Mouse (Mus musculus): ENCODE data around the gene Tmem220. TPM values are rescaled to one million over a fixed set of nuclear protein-coding genes. Genes with fewer than 3 reads are reported as not detected.

Gene Tmem220
- polyA plus RNA-seq, 1 experiment from 2014 or later, result 1.4 TPM

DNA sequence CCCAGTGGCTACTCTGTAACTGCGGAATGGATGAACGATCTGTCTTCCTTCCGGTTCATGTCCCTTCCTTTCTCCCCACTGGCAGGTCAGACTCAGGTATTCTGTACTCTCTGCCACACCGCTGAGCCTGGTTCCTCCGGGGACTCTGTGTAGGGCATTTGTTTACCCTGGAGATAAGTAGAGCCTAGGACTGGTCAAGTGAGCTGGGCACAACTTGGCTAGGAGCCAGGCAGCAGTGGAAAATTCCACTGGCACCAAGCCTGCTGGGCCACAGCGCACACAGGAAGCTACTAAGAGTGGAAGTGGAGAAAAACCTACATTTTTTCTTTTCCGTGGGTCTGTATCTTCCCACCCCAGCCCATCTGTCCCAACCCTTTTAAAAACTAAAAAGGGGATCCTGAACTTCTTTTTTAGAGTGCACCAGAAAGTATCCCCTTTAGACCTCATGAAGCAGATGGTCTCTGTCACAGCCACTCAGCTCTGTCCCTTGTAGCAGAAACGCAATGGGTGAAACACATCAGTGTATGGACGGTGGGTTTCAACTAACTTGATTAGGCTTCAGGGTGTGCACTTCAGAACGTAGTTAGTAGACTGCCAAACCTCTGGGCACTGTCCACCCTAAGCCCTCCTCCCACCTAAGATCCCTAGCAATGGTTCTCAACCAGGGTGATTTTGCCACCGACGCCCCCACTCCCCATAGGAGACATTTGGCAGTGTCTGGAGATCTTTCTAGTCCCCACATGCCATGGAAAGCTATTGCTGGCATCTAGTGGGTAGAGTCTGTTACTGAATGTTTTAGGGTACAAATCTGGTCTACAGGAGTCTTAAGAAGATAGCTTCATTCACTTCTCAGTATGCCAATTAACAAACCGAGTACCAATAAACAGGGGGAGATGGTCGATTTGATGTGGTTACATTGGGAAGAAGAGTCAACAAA lies 26.2 kb upstream of the Tmem220 start:
- H3K36me3 ChIP-seq, result no peaks in the 10 kb centered on the region
- H3K4me2 ChIP-seq, result no peak overlapping the region
- H3K9ac ChIP-seq, result no peak overlapping the region
- no peak overlapping the region for H3K4me3 ChIP-seq
- no peak overlapping the region for H3K27ac ChIP-seq
- no peak for ATAC-seq (ENCODE audit: insufficient number of reproducible peaks, insufficient read depth, low FRiP score, low TSS enrichment, low read depth)
- no peaks in the 10 kb centered on the region for H3K9me3 ChIP-seq
- WGBS, result 79% methylated on average over 14 of the region's 14 CpGs
- peaks cover 16% of the 10 kb centered on the region; the same call in 1 of the 2 replicates for H3K4me1 ChIP-seq
- H3K27me3 ChIP-seq, result no peaks in the 10 kb centered on the region

- Histone ChIP-seq H3K27me3 (no peaks in the 10 kb centered on the region), H3K4me1 (peaks cover 16% of the 10 kb centered on the region; the same call in 1 of the 2 replicates), H3K4me3 (no peak overlapping the region), H3K27ac (no peak overlapping the region), H3K4me2 (no peak overlapping the region), H3K36me3 (no peaks in the 10 kb centered on the region), H3K9me3 (no peaks in the 10 kb centered on the region), H3K9ac (no peak overlapping the region)
- 74% methylated on average over 4 of the region's 4 CpGs for WGBS
- ATAC-seq (ENCODE audit: insufficient number of reproducible peaks, insufficient read depth, low FRiP score, low TSS enrichment, low read depth), result no peak
Measured at GRCm38 (mm10) chr11:67000671-67001070, 24.3 kb upstream of the Tmem220 start.

GRCm38 (mm10) chr11:67001717-67002116 lies 23.2 kb upstream of the Tmem220 start:
- H3K4me3 ChIP-seq, result no peak overlapping the region
- ATAC-seq (ENCODE audit: insufficient number of reproducible peaks, insufficient read depth, low FRiP score, low TSS enrichment, low read depth), result no peak
- H3K27ac ChIP-seq, result no peak overlapping the region
- no peaks in the 10 kb centered on the region for H3K36me3 ChIP-seq
- 8% methylated on average over 1 of the region's 1 CpGs for WGBS
- H3K9me3 ChIP-seq, result no peaks in the 10 kb centered on the region
- H3K9ac ChIP-seq, result no peak overlapping the region
- H3K27me3 ChIP-seq, result no peaks in the 10 kb centered on the region
- H3K4me1 ChIP-seq, result peaks cover 16% of the 10 kb centered on the region; the same call in 1 of the 2 replicates
- H3K4me2 ChIP-seq, result no peak overlapping the region

- no peak overlapping the region for H3K4me2 ChIP-seq
- H3K36me3 ChIP-seq, result no peaks in the 10 kb centered on the region
- H3K4me1 ChIP-seq, result peaks cover 19% of the 10 kb centered on the region
- 54% methylated on average over 2 of the region's 2 CpGs for WGBS
- no peaks in the 10 kb centered on the region for H3K9me3 ChIP-seq
- no peaks in the 10 kb centered on the region for H3K27me3 ChIP-seq
- no peak overlapping the region for H3K4me3 ChIP-seq
- no peak overlapping the region for H3K27ac ChIP-seq
- H3K9ac ChIP-seq, result no peak overlapping the region
- ATAC-seq (ENCODE audit: insufficient number of reproducible peaks, insufficient read depth, low FRiP score, low TSS enrichment, low read depth), result no peak
Measured at GRCm38 (mm10) chr11:67002911-67003310, 22.0 kb upstream of the Tmem220 start.

- H3K36me3 ChIP-seq, result no peaks in the 10 kb centered on the region
- no peak overlapping the region for H3K4me3 ChIP-seq
- no peaks in the 10 kb centered on the region for H3K9me3 ChIP-seq
- peaks cover 18% of the 10 kb centered on the region for H3K4me1 ChIP-seq
- no peak overlapping the region for H3K4me2 ChIP-seq
- no peaks in the 10 kb centered on the region for H3K27me3 ChIP-seq
- 36% methylated on average over 8 of the region's 8 CpGs for WGBS
- no peak for ATAC-seq (ENCODE audit: insufficient number of reproducible peaks, insufficient read depth, low FRiP score, low TSS enrichment, low read depth)
- H3K9ac ChIP-seq, result no peak overlapping the region
- no peak overlapping the region for H3K27ac ChIP-seq
Measured at GRCm38 (mm10) chr11:67007961-67008360, 17.0 kb upstream of the Tmem220 start.

DNA sequence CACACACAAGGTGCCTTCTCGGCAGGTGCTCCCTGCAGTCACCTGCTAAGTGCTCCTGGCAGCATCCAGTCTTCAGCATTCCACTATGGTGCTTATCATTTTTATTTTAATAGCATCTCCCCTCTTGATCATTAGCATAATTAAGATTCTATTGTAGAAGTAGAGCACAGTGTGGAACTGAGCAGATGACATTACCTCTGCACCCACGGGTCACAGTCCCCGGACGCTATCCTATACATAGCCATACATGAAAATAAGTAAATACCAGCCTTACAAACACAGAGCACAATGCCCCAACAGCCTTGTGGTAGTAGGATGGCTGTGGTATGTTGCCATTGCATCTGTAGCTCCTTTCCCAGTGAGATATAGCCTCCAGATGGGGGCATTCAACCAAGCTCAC lies 16.4 kb upstream of the Tmem220 start:
- WGBS, result 86% methylated on average over 4 of the region's 4 CpGs
- no peaks in the 10 kb centered on the region for H3K27me3 ChIP-seq
- H3K4me2 ChIP-seq, result no peak overlapping the region
- H3K27ac ChIP-seq, result no peak overlapping the region
- H3K4me1 ChIP-seq, result peaks cover 18% of the 10 kb centered on the region
- H3K9ac ChIP-seq, result no peak overlapping the region
- H3K36me3 ChIP-seq, result no peaks in the 10 kb centered on the region
- no peak for ATAC-seq (ENCODE audit: insufficient number of reproducible peaks, insufficient read depth, low FRiP score, low TSS enrichment, low read depth)
- H3K4me3 ChIP-seq, result no peak overlapping the region
- no peaks in the 10 kb centered on the region for H3K9me3 ChIP-seq

DNA sequence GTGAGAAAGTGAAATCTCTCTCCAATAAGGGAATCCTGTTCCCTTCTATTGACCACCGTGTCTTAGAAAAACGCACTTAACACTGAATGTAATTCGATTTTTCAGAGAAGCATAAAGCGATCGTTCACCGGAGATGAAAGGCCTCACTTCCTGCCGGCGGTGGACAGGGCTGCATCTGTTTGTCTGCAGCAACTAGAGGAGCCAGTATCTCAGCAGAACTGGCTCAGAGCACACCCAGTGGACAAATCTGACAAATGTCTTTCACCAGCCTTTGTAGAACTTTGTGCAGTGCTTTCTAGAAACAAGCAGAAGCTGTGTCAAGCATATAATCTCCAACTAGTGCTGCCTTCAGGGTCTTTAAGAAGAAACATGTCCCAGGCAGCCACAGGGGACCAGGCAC lies 14.5 kb upstream of the Tmem220 start:
- Histone ChIP-seq H3K27ac (no peak overlapping the region), H3K4me1 (peaks cover 18% of the 10 kb centered on the region), H3K9me3 (no peaks in the 10 kb centered on the region), H3K4me2 (peak overlapping the region; percentile 20; the same call in 1 of the 2 replicates), H3K4me3 (no peak overlapping the region), H3K27me3 (no peaks in the 10 kb centered on the region), H3K36me3 (no peaks in the 10 kb centered on the region), H3K9ac (no peak overlapping the region)
- no peak for ATAC-seq (ENCODE audit: insufficient number of reproducible peaks, insufficient read depth, low FRiP score, low TSS enrichment, low read depth)
- 2% methylated on average over 8 of the region's 8 CpGs for WGBS

- H3K4me3 ChIP-seq, result no peak overlapping the region
- no peaks in the 10 kb centered on the region for H3K36me3 ChIP-seq
- WGBS, result 20% methylated on average over 4 of the region's 4 CpGs
- H3K9ac ChIP-seq, result no peak overlapping the region
- H3K27ac ChIP-seq, result no peak overlapping the region
- no peaks in the 10 kb centered on the region for H3K27me3 ChIP-seq
- no peak overlapping the region for H3K4me2 ChIP-seq
- ATAC-seq (ENCODE audit: insufficient number of reproducible peaks, insufficient read depth, low FRiP score, low TSS enrichment, low read depth), result no peak
- H3K4me1 ChIP-seq, result peaks cover 18% of the 10 kb centered on the region
- H3K9me3 ChIP-seq, result no peaks in the 10 kb centered on the region
Measured at GRCm38 (mm10) chr11:67011635-67012034, 13.3 kb upstream of the Tmem220 start.

- Histone ChIP-seq H3K4me2 (peak overlapping the region; percentile 25), H3K4me3 (no peak overlapping the region), H3K27me3 (0 out of 2 replicates have a peak, but pooled peaks cover 8% of the 10 kb centered on the region), H3K4me1 (peaks cover 14% of the 10 kb centered on the region), H3K36me3 (no peaks in the 10 kb centered on the region), H3K27ac (no peak overlapping the region), H3K9me3 (no peaks in the 10 kb centered on the region), H3K9ac (0 out of 2 replicates have a peak overlapping the region, but pooled peaks have one; percentile 27)
- no peak for ATAC-seq (ENCODE audit: insufficient number of reproducible peaks, insufficient read depth, low FRiP score, low TSS enrichment, low read depth)
- 8% methylated on average over 12 of the region's 12 CpGs for WGBS
Measured at GRCm38 (mm10) chr11:67017801-67018591, 7.0 kb upstream of the Tmem220 start.

DNA sequence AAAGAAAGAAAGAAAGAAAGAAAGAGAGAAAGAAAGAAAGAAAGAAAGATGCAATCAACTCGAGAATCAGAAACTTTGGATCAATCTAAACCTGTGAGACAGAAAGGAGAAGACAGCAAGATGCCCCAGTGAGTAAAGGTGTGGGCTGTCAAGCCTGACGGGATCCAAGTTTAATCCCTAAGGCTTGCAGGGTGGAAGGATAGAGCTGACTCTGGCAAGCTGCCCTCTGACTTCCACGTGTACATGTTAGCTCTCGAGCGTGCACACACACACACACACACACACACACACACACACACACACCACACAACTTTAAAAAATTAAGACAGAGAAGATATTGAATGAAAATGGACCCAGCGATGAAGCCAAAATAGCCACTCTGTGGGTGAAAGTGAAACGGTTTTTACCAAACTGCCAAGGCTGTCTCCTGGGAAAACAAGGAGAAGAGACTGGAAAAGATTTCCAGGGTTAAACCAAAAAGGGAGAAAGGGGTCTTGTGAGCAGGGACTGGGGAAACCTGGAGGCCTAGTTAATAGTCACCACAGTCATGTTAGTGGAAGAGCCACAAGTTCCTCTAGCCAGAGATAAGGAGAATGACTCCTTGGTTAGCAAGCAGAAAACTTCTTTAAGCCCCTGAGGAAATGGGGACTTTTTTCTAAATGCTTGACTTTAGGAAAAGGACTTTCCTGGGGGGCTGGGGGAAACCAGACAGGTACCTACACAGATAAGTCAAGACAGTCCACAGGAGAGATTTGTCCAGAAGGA lies 5.1 kb upstream of the Tmem220 start:
- Histone ChIP-seq H3K27me3 (0 out of 2 replicates have a peak, but pooled peaks cover 8% of the 10 kb centered on the region), H3K9me3 (no peaks in the 10 kb centered on the region), H3K4me2 (no peak overlapping the region), H3K4me3 (no peak overlapping the region), H3K9ac (no peak overlapping the region), H3K27ac (no peak overlapping the region), H3K4me1 (peaks cover 14% of the 10 kb centered on the region), H3K36me3 (no peaks in the 10 kb centered on the region)
- no peak for ATAC-seq (ENCODE audit: insufficient number of reproducible peaks, insufficient read depth, low FRiP score, low TSS enrichment, low read depth)
- WGBS, result 54% methylated on average over 7 of the region's 7 CpGs

DNA sequence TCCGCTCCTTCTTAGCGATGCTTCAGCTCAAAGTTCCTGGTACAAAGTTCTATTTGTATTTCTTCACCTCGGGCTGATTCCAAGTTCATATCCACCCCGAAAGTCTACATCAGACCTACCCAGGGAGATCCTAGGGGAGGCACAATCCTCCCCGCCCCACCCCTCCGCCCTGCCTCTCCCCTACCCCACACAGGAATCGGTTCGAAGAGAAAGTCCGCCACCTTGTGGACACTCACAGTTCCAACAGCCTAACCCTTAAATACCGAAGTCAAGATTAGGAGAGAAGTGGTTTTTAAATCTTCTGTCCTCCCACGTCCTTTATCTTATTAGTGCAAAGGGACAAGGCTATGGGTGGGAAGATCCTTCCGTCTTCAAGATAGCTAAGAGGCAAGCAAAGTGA lies 4.0 kb upstream of the Tmem220 start:
- Histone ChIP-seq H3K27me3 (0 out of 2 replicates have a peak, but pooled peaks cover 8% of the 10 kb centered on the region), H3K9me3 (no peaks in the 10 kb centered on the region), H3K36me3 (no peaks in the 10 kb centered on the region), H3K4me3 (peak overlapping the region; percentile 26), H3K27ac (no peak overlapping the region), H3K9ac (no peak overlapping the region), H3K4me2 (peak overlapping the region; percentile 56), H3K4me1 (peaks cover 23% of the 10 kb centered on the region)
- no peak for ATAC-seq (ENCODE audit: insufficient number of reproducible peaks, insufficient read depth, low FRiP score, low TSS enrichment, low read depth)
- WGBS, result 4% methylated on average over 12 of the region's 12 CpGs

All from embryonic facial prominence, embryonic 13.5 days (tissue).